Mouse (Mus musculus) retina, postnatal 7 days (tissue): Measurements from ENCODE around the gene Numa1.
"Not testable (repeated sequence)": the region's sequence is repeated elsewhere in the genome, so short reads cannot be mapped to it uniquely, and the experiment has no call there.

ENCODE experiments used
- DNase-seq: peaks from one replicate; pipeline ENCODE4 v3.0.0-alpha.2; 2012; ENCODE audit warnings: low read depth, low spot score

Numa1 gene

GRCm38 (mm10) chr7:102042314-102042713 lies 108.4 kb downstream of the Numa1 start:
- DNase-seq, result no peak

- not testable (repeated sequence) for DNase-seq
Measured at GRCm38 (mm10) chr7:102048524-102048923, 114.6 kb downstream of the Numa1 start.

GRCm38 (mm10) chr7:102061353-102061752 lies 127.4 kb downstream of the Numa1 start:
- DNase-seq, result no peak

- no peak for DNase-seq
Measured at GRCm38 (mm10) chr7:102062203-102062602, 128.3 kb downstream of the Numa1 start.

GRCm38 (mm10) chr7:102063891-102064290 lies 130.0 kb downstream of the Numa1 start:
- DNase-seq, result no peak
